Comparison of ENCODE assay signal across 8 mouse cellular contexts in the genomic region with DNA sequence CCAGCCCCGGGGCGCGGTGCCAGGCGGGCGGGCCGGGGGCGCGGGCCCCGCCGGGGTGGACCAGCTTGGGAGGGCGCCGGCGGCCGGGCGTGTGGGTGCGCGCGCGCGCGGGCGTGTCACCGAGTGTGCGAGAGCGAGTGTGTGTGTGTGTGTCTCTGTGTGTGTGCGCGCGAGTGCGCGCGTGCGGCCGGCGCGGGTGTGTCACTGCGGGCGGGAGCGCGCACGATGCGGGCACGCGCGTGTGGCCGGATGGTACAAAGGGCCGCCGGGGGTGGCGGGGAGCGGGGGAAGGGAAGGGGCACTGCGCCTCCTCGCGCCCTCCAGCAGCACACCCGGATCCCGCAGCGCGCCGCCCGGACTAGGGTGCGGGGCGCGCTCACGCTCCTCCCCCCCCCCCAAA. TPM values are rescaled to one million over a fixed set of nuclear protein-coding genes. Genes with fewer than 3 reads are reported as not detected.
A peak's percentile ranks its signal among the peaks of the same experiment; 100 is the strongest.
DNase-seq lines count a peak whose midpoint lies in the region; ATAC-seq and TF ChIP-seq lines count a peak whose summit lies in the region.

No protein-coding gene starts in this region.

- H3K79me2 ChIP-seq in liver, adult 2 months (ENCODE audit: control insufficient read depth, insufficient read depth, low read length), result no peaks in the 10 kb centered on the region

- no peaks in the 10 kb centered on the region for H3K36me3 ChIP-seq in erythroblast, embryonic 14.5 days (ENCODE audit: control insufficient read depth)
- H3K36me3 ChIP-seq in forebrain, embryonic 16.5 days (ENCODE audit: control insufficient read depth, insufficient read depth), result no peaks in the 10 kb centered on the region
- no peaks in the 10 kb centered on the region for H3K36me3 ChIP-seq in kidney, embryonic 15.5 days
- no peaks in the 10 kb centered on the region for H3K36me3 ChIP-seq in liver, adult 2 months (ENCODE audit: control insufficient read depth, insufficient read depth, low read length)

- peaks cover 79% of the 10 kb centered on the region for H3K27me3 ChIP-seq in erythroblast, embryonic 14.5 days (ENCODE audit: control insufficient read depth)
- H3K27me3 ChIP-seq in forebrain, embryonic 16.5 days (replicated peaks; ENCODE audit: control insufficient read depth, insufficient read depth, low read length), result no peaks in the 10 kb centered on the region
- peaks cover 92% of the 10 kb centered on the region for H3K27me3 ChIP-seq in kidney, embryonic 15.5 days
- peaks cover 9% of the 10 kb centered on the region for H3K27me3 ChIP-seq in liver, adult 2 months (ENCODE audit: control insufficient read depth, insufficient read depth, low read length)

- H3K9ac ChIP-seq in forebrain, embryonic 16.5 days (replicated peaks; ENCODE audit: low read depth, low read length), result peak overlapping the region; percentile 97
- H3K9ac ChIP-seq in kidney, embryonic 15.5 days, result peak overlapping the region; percentile 59
- H3K9ac ChIP-seq in liver, adult 2 months (ENCODE audit: low read depth, low read length), result peak overlapping the region; percentile 47

- peaks cover 8% of the 10 kb centered on the region for H3K4me1 ChIP-seq in erythroblast, embryonic 14.5 days (ENCODE audit: control insufficient read depth)
- peaks cover 56% of the 10 kb centered on the region for H3K4me1 ChIP-seq in forebrain, embryonic 16.5 days (replicated peaks; ENCODE audit: control insufficient read depth, insufficient read depth, low read length)
- peaks cover 53% of the 10 kb centered on the region for H3K4me1 ChIP-seq in kidney, embryonic 15.5 days
- no peaks in the 10 kb centered on the region for H3K4me1 ChIP-seq in liver, adult 2 months (ENCODE audit: control insufficient read depth, insufficient read depth, low read length)

- no peaks in the 10 kb centered on the region for H3K9me3 ChIP-seq in erythroblast, embryonic 14.5 days (ENCODE audit: control insufficient read depth, low read length)
- H3K9me3 ChIP-seq in forebrain, embryonic 16.5 days (ENCODE audit: control insufficient read depth, low read length), result no peaks in the 10 kb centered on the region
- no peaks in the 10 kb centered on the region for H3K9me3 ChIP-seq in kidney, embryonic 15.5 days (replicated peaks)

- ATAC-seq in erythroblast, adult 5-6 weeks (replicated peaks; ENCODE audit: low FRiP score, poor library complexity, severe bottlenecking), result no peak
- ATAC-seq in forebrain, embryonic 16.5 days, result peak; percentile 38
- ATAC-seq in kidney, embryonic 15.5 days (replicated peaks; ENCODE audit: low FRiP score), result no peak; the same call in 1 of the 2 replicates

- under 1% methylated on average over 33 of the region's 62 CpGs for WGBS in forebrain, embryonic 16.5 days
- WGBS in kidney, embryonic 15.5 days, result under 1% methylated on average over 39 of the region's 62 CpGs
- WGBS in liver, adult 2 months, result 1% methylated on average over 56 of the region's 62 CpGs

- peak; percentile 92 for DNase-seq in cerebellum, adult 11-12 months
- DNase-seq in liver, adult 2 months (ENCODE audit: extremely low read depth, low read depth, low spot score), result no peak
- peak; percentile 73 for DNase-seq in neural tube, embryonic 10.5 days (ENCODE audit: extremely low spot score, low spot score)
- DNase-seq in thymus, postnatal 36 days, result peak; percentile 25 to 45

- peak overlapping the region; percentile 97 for H3K27ac ChIP-seq in forebrain, embryonic 16.5 days (ENCODE audit: low read length)
- H3K27ac ChIP-seq in kidney, embryonic 15.5 days, result peak overlapping the region; percentile 69
- no peak overlapping the region for H3K27ac ChIP-seq in liver, adult 2 months (replicated peaks; ENCODE audit: insufficient read depth, low read depth, low read length)

- H3K4me2 ChIP-seq in forebrain, embryonic 16.5 days (ENCODE audit: low read length), result peak overlapping the region; percentile 86
- peak overlapping the region; percentile 99 for H3K4me2 ChIP-seq in kidney, embryonic 15.5 days

- H3K4me3 ChIP-seq in erythroblast, embryonic 14.5 days (replicated peaks), result peak overlapping the region; percentile 35
- peak overlapping the region; percentile 85 for H3K4me3 ChIP-seq in forebrain, embryonic 16.5 days (replicated peaks; ENCODE audit: low read length)
- H3K4me3 ChIP-seq in kidney, embryonic 15.5 days (replicated peaks), result peak overlapping the region; percentile 69
- H3K4me3 ChIP-seq in liver, adult 2 months (ENCODE audit: insufficient read depth, low read depth, low read length), result peak overlapping the region; percentile 57

- TF ChIP-seq POLR2A in liver, adult 2 months (IDR thresholded peaks at IDR 0.05; ENCODE audit: extremely low read depth, insufficient read depth, low read length), result no peak

- TF ChIP-seq CTCF in liver, adult 2 months (IDR thresholded peaks at IDR 0.05; ENCODE audit: low read depth, low read length), result no peak

RNA-seq across cellular contexts. Expression of gene Srcin1, which starts 0.9 kb away (rescaled TPM):
- not detected in 2 replicates for polyA plus RNA-seq in erythroblast, embryonic 14.5 days (2012)
- not detected in 2 replicates for total RNA-seq in erythroblast, adult 5-6 weeks (2015; ENCODE audit: low replicate concordance)
- total RNA-seq in erythroblast, adult 5-6 weeks (2017; ENCODE audit: low replicate concordance), result not detected in 2 replicates
- 7.0 and 9.9 TPM in 2 replicates for polyA plus RNA-seq in forebrain, embryonic 16.5 days (2015; fragmentation: Nextera tagmentation; extraction: Ambion mirVana)
- 0.83 and 0.85 TPM in 2 replicates for polyA plus RNA-seq in kidney, embryonic 15.5 days (2015; fragmentation: Nextera tagmentation; extraction: Ambion mirVana)
- total RNA-seq in liver, adult 2 months (2014; rRNA removed), result under 0.01 and 0.20 TPM in 2 replicates
- 0.06 and 0.12 TPM in 2 replicates for polyA plus RNA-seq in liver, adult 2 months (2012; rRNA removed)

RNA-seq across cellular contexts. Expression of gene Epop, which starts 54.4 kb away (rescaled TPM):
- 0.13 and 0.18 TPM in 2 replicates for polyA plus RNA-seq in erythroblast, embryonic 14.5 days (2012)
- 0.58 TPM in 1 of 2 replicates, not detected in the other for total RNA-seq in erythroblast, adult 5-6 weeks (2015; ENCODE audit: low replicate concordance)
- total RNA-seq in erythroblast, adult 5-6 weeks (2017; ENCODE audit: low replicate concordance), result not detected in 2 replicates
- polyA plus RNA-seq in forebrain, embryonic 16.5 days (2015; fragmentation: Nextera tagmentation; extraction: Ambion mirVana), result 2.1 and 2.6 TPM in 2 replicates
- 4.3 and 5.1 TPM in 2 replicates for polyA plus RNA-seq in kidney, embryonic 15.5 days (2015; fragmentation: Nextera tagmentation; extraction: Ambion mirVana)
- 0.37 and 0.67 TPM in 2 replicates for total RNA-seq in liver, adult 2 months (2014; rRNA removed)
- 2.5 and 3.5 TPM in 2 replicates for polyA plus RNA-seq in liver, adult 2 months (2012; rRNA removed)

Comparison
In these comparisons a context has a peak if more than half of its experiments do, and no peak if none do; other contexts are left out.
1. H3K4me3 ChIP-seq: peak in every context shown above with its lines; median percentile 85 in forebrain, embryonic 16.5 days; 69 in kidney, embryonic 15.5 days; 57 in liver, adult 2 months; 35 in erythroblast, embryonic 14.5 days.
2. H3K9ac ChIP-seq: peak in every context shown above with its lines; median percentile 97 in forebrain, embryonic 16.5 days; 59 in kidney, embryonic 15.5 days; 47 in liver, adult 2 months.